Mouse (Mus musculus): ENCODE measurements at regions not wholly inside any gene's neighbourhood (a gene's known extent, or its start where the extent isn't known, plus 50 kb on each side); places are given as distances from the start of the nearest gene placed in this dataset.

GRCm38 (mm10) chr9:49923981-49924501 lies 125.3 kb upstream of the Ncam1 start:
- TF ChIP-seq ZC3H11A (IDR thresholded peaks at IDR 0.05; ENCODE audit: borderline replicate concordance, low read depth, low read length): no peak
- TF ChIP-seq CHD2 (IDR thresholded peaks at IDR 0.05; ENCODE audit: low read depth, low read length): no peak
